Mouse (Mus musculus) left cerebral cortex, postnatal 4 days (tissue): ENCODE results near the gene Opn3. TPM values are rescaled to one million over a fixed set of nuclear protein-coding genes. Genes with fewer than 3 reads are reported as not detected.

ENCODE experiments used
- DNase-seq: peaks from one replicate; pipeline ENCODE4 v3.0.0-alpha.2; 2022
- intact Hi-C: fragments of 180-260 bp; cut with DNase I; formaldehyde crosslinking; loops from one replicate; pipeline ENCODE4 v1.15.1; 2025
- total RNA-seq, 2 experiments: library from RNA; stranded (reverse); gene quantifications; 2 replicates each; pipeline ENCODE4 v1.2.3; 2021

Opn3 gene
- total RNA-seq, 2 experiments from 2014 or later: 6.0 to 7.7 TPM

- DNase-seq: no peak
- intact Hi-C loops: no loop called here
These were observed 23.7 kb downstream of the Opn3 start for GRCm38 (mm10) chr1:175668666-175669405.

GRCm38 (mm10) chr1:175659900-175660299, 32.7 kb downstream of the Opn3 start:
- intact Hi-C loops: no loop called here
- no peak for DNase-seq

DNA sequence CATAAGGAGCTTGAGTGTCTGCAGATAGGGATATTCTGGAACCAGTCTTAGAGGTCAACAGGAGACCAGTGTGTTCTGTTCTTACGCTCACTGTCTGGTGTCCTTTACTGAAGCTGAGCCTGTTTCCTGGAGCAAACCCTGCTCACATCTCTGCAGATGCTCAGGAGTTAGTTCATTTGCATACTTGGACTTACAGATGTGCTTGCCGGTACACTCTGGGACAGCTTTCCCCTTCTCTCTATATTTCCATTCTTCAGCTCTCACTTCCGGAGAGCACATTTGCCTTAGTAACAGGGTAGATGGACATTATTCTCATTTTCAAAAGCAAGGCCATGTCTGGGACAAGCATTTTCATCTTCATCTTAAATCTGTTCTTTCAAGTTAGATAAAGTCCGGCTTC, 44.0 kb downstream of the Opn3 start:
- intact Hi-C loops: no loop called here
- DNase-seq: no peak

DNA sequence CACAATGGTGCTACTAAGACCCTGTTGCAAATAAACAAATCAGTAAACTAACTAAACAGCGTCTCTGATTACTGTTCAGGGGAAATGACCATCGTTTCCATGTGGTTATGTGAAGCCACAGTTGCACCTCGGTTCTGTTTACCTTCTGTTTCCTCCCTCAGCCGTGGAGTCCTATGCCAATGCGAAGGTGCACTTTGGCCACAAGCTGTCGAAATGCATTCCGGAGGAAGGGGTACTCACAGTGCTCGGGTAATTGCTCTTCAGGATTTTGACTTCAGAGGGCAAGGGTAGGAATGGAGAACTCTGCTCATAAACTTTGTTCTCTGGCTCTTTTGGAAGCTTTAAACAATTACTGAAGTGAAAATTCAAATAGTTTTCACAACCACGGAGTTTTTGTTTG, 45.6 kb downstream of the Opn3 start:
- intact Hi-C loops: no loop called here
- no peak for DNase-seq

GRCm38 (mm10) chr1:175643496-175644265, 48.9 kb downstream of the Opn3 start:
- no peak for DNase-seq
- intact Hi-C loops: no loop called here

GRCm38 (mm10) chr1:175640435-175641150, 52.0 kb downstream of the Opn3 start:
- no peak for DNase-seq
- intact Hi-C loops: no loop called here

DNA sequence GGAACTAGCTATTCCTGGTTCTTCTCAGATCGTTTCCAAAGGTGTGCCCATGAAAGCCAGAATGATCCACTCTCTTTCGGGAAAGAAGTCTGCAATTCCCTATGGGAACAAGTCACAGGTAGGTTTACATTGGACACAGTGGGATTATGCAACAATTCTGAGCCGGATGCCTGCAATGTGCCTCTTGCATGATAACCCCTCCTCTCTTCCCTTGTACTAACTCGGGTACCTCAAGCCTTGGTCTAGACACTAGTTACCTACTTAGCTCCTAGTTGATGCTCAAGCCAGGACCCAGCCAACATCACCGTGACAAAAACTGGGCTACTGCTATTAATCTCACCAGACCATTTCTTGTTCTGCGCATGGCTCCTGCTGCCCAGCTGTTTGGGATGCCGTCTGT, 53.5 kb downstream of the Opn3 start:
- intact Hi-C loops: no loop called here
- no peak for DNase-seq

DNA sequence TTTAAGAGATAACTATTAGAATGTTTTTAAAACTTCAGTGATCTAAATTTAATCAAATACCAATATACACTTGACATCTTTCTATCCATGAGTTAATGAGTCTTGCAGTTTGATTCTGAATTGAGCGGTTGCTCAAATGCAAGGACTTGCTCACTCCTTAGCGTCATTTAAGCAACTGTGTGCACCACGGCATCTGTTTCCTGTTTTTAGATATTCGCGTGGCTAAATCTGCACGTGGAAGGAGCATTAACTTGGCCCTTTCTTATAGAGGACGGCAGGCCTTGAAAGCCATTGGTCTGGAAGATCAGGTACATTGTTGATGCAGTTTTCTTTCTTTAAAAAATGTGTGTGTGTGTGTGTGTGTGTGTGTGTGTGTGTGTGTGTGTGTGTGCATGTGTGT, 54.9 kb downstream of the Opn3 start:
- no peak for DNase-seq
- intact Hi-C loops: no loop called here

GRCm38 (mm10) chr1:175632470-175632869, 60.1 kb downstream of the Opn3 start:
- DNase-seq: no peak
- intact Hi-C loops: no loop called here

DNA sequence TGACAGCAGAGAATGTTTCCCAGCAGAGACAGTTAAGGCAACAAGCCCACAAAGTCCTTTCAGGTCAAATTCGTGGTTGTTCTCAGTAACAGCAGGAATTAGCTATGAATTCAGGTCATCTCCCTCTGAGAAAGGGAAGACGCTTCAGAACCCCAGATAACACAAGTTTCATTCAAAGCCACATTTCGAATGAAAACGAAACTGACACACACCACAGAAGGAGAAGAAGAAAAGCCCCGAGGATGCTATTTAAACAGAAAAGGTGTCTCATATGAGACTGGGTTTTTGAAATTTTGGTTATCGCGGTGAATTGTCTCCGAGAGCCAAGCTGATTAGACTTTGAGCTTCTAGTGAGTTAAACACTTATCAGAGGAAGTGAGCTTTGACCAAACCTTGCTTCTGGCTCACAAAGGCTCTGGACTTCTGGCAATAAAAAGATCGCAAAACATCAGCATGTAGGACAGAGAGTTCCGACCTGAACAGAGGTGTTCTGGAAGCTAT, 60.8 kb downstream of the Opn3 start:
- intact Hi-C loops: no loop called here
- DNase-seq: no peak

DNA sequence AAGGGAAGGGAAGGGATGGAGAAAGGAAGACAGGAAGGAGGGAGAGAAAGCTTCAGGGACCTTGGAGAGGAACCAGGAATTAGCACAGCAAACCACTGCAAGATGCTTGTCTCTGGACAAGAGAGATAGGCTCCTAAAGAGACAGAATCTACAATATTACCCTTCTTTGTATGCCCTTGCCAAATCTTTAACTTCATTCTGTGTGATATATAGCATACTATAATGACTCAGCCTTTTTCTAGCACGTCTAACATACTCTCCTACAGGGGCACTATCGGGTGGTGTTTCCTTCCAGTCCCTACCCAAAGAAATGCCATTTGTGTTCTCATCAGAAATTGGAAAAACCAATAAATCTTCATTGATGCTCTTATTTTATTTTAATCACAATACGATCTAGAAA, 61.5 kb downstream of the Opn3 start:
- intact Hi-C loops: no loop called here
- DNase-seq: no peak

GRCm38 (mm10) chr1:175630345-175630744, 62.2 kb downstream of the Opn3 start:
- intact Hi-C loops: no loop called here
- DNase-seq: no peak

GRCm38 (mm10) chr1:175629248-175629647, 63.3 kb downstream of the Opn3 start:
- DNase-seq: no peak
- intact Hi-C loops: loop anchor here (5.0 kb wide), 1 partner anchor 293 kb away; the partner anchor contains the start of gene Gm38100

DNA sequence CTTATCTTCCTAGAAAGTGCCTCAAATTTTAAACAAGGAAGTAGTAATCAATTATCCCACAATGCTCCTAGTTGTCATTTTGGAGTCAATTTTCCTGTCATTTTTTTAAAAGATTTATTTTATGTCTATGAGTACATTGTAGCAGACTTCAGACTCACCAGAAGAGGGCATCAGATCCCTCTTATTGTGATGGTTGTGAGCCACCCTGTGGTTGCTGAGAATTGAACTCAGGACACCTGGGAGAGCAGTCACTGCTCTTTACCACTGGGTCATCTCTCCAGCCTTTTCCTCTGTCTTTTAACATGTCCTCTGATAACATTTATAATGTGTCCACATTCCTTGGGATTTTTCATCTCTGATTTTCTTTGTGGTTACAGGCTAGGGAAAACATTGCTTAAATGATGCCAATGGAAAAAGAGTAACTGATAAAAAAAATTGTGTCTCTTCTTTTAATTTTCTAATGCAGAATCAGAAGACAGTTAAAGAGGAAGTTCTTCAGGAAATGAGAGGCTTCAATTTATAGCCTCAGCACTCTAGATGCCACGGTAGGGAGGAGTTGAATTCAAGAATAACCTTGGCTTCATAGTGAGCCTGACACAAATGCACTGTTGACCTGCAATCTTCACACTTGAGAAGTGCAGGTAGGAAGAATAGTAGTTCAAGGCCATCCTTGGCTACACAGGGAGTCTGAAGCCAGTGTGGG, 66.4 kb downstream of the Opn3 start:
- intact Hi-C loops: loop anchor here (5.0 kb wide), 1 partner anchor 296 kb away; the partner anchor contains the start of gene Gm38100
- DNase-seq: no peak

- intact Hi-C loops: loop anchor here (5.0 kb wide), 1 partner anchor 297 kb away; the partner anchor contains the start of gene Gm38100
- peak; percentile 95 for DNase-seq
These were observed 67.2 kb downstream of the Opn3 start, which contains the start of gene Fh1 for GRCm38 (mm10) chr1:175625257-175625879. Fh1 (minus strand) TSS chr1:175625635.

DNA sequence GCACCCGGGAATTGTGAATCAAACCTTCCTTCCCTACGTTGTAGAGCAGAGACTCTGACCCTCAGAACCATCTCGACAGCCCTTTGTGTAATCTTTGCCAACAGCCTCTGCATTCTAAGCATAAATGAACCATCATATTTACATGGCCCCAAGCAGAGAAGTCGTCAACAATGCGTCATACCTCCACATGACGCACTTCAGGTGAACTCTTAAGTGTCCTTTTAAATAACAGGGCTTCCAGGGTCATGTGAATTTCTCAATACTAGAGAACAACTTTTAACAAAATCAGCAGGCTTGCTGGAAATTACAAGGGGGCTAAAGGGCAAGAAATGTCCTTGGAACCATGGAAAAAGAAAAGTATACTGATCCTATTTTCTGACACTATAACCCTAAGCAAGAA, 68.9 kb downstream of the Opn3 start:
- no peak for DNase-seq
- intact Hi-C loops: no loop called here

GRCm38 (mm10) chr1:175619814-175620431, 72.7 kb downstream of the Opn3 start, which contains the start of gene Kmo:
Kmo (plus strand) TSS chr1:175620381.
- intact Hi-C loops: no loop called here

DNA sequence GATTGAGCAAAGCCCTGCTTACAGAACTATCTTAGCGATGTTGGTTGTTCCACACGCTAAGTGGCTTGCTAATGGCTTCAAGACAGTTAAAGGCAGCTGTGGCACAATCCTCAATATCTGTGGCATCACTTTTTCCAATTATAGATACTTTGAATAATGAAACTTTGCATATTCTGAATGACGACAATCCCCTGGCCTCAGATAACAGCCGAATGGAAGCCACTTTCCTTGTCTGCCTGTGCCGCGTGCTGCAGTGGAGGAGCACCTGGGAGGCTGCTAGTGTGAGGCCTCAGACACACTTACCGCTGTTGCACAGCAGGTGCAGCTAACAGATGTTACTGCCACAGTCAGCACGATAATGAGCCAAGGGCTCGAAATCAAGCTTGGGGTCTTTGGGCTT, 77.6 kb downstream of the Opn3 start:
- DNase-seq: no peak
- intact Hi-C loops: no loop called here

More at GRCm38 (mm10) chr1:175619814-175620431, 72.7 kb downstream of the Opn3 start, which contains the start of gene Kmo:
- no peak for DNase-seq
